Mouse (Mus musculus) midbrain, embryonic 10.5 days (tissue): ENCODE measurements around the gene Htr1b. TPM values are rescaled to one million over a fixed set of nuclear protein-coding genes. Genes with fewer than 3 reads are reported as not detected.

ENCODE experiments used
- polyA plus RNA-seq: library from polyadenylated mRNA; unstranded; fragments of >200 nt; fragmentation: Nextera tagmentation; extraction: Ambion mirVana; gene quantifications from 2 replicates; pipeline ENCODE4 v1.2.1, GENCODE M21; 2016

Gene Htr1b
- polyA plus RNA-seq, 1 experiment from 2014 or later: 0.62 TPM

Other genes with a start within 250 kb of the Htr1b start
- 0.37 and 0.60 TPM in 2 replicates for gene Mei4, start 229.8 kb upstream of the Htr1b start, polyA plus RNA-seq